8 mouse cellular contexts compared by ENCODE assay signal in the genomic region with DNA sequence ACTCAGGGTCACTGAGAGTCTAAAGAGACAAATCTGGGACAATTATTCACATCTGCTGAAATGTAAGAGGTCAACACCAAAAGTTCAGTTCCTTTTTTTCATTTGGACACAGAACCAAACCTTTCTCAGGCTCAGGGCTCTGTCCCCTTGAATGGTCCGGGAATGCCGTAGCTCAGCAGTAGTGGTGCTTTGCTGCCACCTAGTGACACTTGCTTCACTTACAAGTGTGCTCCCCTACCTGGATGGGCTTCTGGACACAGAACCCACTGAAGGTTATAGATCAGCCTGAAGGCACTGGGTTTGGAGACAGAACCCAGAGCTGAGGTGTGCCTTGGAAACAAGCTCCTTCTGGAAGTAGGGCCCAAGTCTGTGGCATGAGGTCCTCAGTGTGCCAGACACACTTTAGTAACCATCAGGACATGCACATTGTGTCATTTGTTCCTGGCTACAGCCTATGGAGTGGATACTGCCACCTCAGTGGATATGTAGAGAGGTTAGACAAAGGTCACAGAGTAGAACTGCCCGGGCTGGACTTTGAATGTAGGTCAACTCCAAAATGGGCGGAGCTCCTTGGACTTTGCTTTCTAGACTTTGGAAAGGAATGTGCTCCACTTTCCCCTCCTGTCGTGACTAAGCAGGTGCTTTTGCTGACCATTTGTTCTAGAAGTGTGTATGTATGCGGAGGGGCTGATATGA. TPM values are rescaled to one million over a fixed set of nuclear protein-coding genes. Genes with fewer than 3 reads are reported as not detected.
DNase-seq lines count a peak whose midpoint lies in the region; ATAC-seq lines count a peak whose summit lies in the region.

No protein-coding gene starts in this region.

- no peak overlapping the region for H3K4me3 ChIP-seq in limb, embryonic 12.5 days (replicated peaks)

- DNase-seq in B cell, adult 2 months, result peak; percentile 62
- DNase-seq in adrenal gland, postnatal 14 days, result peak; percentile 82
- peak; percentile 76 for DNase-seq in embryo, embryonic 11.5 days (ENCODE audit: low read depth, low spot score)
- DNase-seq in gonadal fat pad, adult 2 months (ENCODE audit: low read depth), result peak; percentile 4
- peak; percentile 88 for DNase-seq in kidney, adult 9 months
- peak; percentile 59 for DNase-seq in naive thymus-derived CD4-positive, alpha-beta T cell, adult 2 months (ENCODE audit: low read depth)
- DNase-seq in spleen, postnatal 4 days (ENCODE audit: low spot score in 2 of 2), result peak; percentile 57 to 74

- 34% methylated on average over 6 of the region's 6 CpGs for WGBS in limb, embryonic 12.5 days

- no peaks in the 10 kb centered on the region for H3K36me3 ChIP-seq in limb, embryonic 12.5 days

- no peaks in the 10 kb centered on the region for H3K27me3 ChIP-seq in limb, embryonic 12.5 days

- H3K4me1 ChIP-seq in limb, embryonic 12.5 days (replicated peaks), result no peaks in the 10 kb centered on the region

- H3K27ac ChIP-seq in limb, embryonic 12.5 days, result no peak overlapping the region

- no peak overlapping the region for H3K4me2 ChIP-seq in limb, embryonic 12.5 days

- ATAC-seq in limb, embryonic 12.5 days (ENCODE audit: insufficient number of reproducible peaks, insufficient read depth, low FRiP score, low TSS enrichment, low read depth), result 0 out of 2 replicates have a peak, but pooled peaks have one; percentile 26

- no peak overlapping the region for H3K9ac ChIP-seq in limb, embryonic 12.5 days (replicated peaks)

- H3K9me3 ChIP-seq in limb, embryonic 12.5 days, result no peaks in the 10 kb centered on the region

RNA-seq across cellular contexts. Expression of gene Aqp8, which starts 3.7 kb away (rescaled TPM):
- total RNA-seq in adrenal gland, postnatal 14 days (2021), result 0.41 and 3.9 TPM in 2 replicates
- polyA plus RNA-seq in gonadal fat pad, adult 2 months (2012; rRNA removed), result 0.24 and 0.58 TPM in 2 replicates
- polyA plus RNA-seq in limb, embryonic 12.5 days (2016; fragmentation: Nextera tagmentation; extraction: Ambion mirVana), result 0.41 and 0.73 TPM in 2 replicates

RNA-seq across cellular contexts. Expression of gene Zkscan2, which starts 34.4 kb away (rescaled TPM):
- 1.4 and 2.0 TPM in 2 replicates for total RNA-seq in adrenal gland, postnatal 14 days (2021)
- polyA plus RNA-seq in gonadal fat pad, adult 2 months (2012; rRNA removed), result 0.24 and 0.34 TPM in 2 replicates
- polyA plus RNA-seq in limb, embryonic 12.5 days (2016; fragmentation: Nextera tagmentation; extraction: Ambion mirVana), result 5.8 and 6.1 TPM in 2 replicates

Comparison
In these comparisons a context has a peak if more than half of its experiments do, and no peak if none do; other contexts are left out.
1. DNase-seq: peak in every context shown above with its lines; median percentile 88 in kidney, adult 9 months; 82 in adrenal gland, postnatal 14 days; 76 in embryo, embryonic 11.5 days; 66 in spleen, postnatal 4 days; 62 in B cell, adult 2 months; 59 in naive thymus-derived CD4-positive, alpha-beta T cell, adult 2 months; 4 in gonadal fat pad, adult 2 months.